Mouse (Mus musculus): ENCODE measurements around the gene Snx29. TPM values are rescaled to one million over a fixed set of nuclear protein-coding genes. Genes with fewer than 3 reads are reported as not detected.

The Snx29 gene
- polyA plus RNA-seq, 1 experiment: 8.4 TPM

GRCm38 (mm10) chr16:11795758-11796460 is 473.2 kb downstream of the Snx29 start:
- Histone ChIP-seq H3K4me1 (ENCODE audit: control insufficient read depth, insufficient read depth, low read length) (no peaks in the 10 kb centered on the region), H3K27me3 (ENCODE audit: control insufficient read depth, insufficient read depth, low read length) (no peaks in the 10 kb centered on the region), H3K27ac (ENCODE audit: insufficient read depth, low read length) (no peak overlapping the region), H3K4me3 (replicated peaks; ENCODE audit: insufficient read depth, low read depth, low read length) (no peak overlapping the region)
- TF ChIP-seq CTCF (IDR thresholded peaks at IDR 0.05; ENCODE audit: borderline replicate concordance, insufficient read depth, low read depth, low read length): no peak
- no peak for TF ChIP-seq POLR2A (IDR thresholded peaks at IDR 0.05; ENCODE audit: borderline replicate concordance, insufficient read depth, low read length)
- WGBS: 75% methylated on average over 7 of the region's 7 CpGs
- DNase-seq: no peak

DNA sequence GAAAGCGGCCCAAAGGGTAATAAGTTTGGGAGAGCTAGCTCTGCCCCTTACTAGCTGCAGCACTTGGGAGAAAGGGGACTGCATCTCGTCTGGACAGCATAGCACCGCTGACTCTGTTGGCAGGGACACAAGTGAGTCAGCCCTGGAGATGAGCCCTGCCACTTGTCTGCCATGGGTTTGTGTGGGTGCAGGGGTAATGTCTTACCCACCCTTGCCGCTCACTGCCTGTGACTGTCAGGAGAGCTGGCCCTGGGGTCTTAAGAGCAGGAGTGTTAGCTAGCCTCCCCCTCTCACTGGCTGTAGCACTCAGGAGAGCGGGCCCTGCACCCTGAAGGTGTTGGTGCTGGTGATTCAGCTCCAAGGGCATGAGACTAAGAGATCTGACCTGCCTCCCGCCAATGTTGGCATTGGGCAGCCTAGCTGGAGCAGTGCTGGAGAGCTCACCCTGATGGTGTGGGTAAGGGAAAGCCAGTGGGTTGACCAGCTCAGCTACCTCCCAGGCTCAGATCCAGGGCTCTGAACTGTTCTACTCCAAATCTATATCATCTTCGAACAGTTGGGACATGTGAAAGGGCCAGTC is 479.3 kb downstream of the Snx29 start:
- H3K4me1 ChIP-seq (ENCODE audit: control insufficient read depth, insufficient read depth, low read length): no peaks in the 10 kb centered on the region; the same call in 1 of the 2 replicates
- TF ChIP-seq POLR2A (IDR thresholded peaks at IDR 0.05; ENCODE audit: borderline replicate concordance, insufficient read depth, low read length): no peak
- TF ChIP-seq CTCF (IDR thresholded peaks at IDR 0.05; ENCODE audit: borderline replicate concordance, insufficient read depth, low read depth, low read length): no peak
- no peaks in the 10 kb centered on the region for H3K27me3 ChIP-seq (ENCODE audit: control insufficient read depth, insufficient read depth, low read length)
- WGBS: 61% methylated on average over 7 of the region's 7 CpGs
- H3K27ac ChIP-seq (ENCODE audit: insufficient read depth, low read length): no peak overlapping the region
- DNase-seq: peak in 1 of 2 experiments; percentile 17
- H3K4me3 ChIP-seq (replicated peaks; ENCODE audit: insufficient read depth, low read depth, low read length): no peak overlapping the region

Other genes starting within 250 kb of the Snx29 start
- 34.5 and 34.8 TPM in 2 replicates for gene Txndc11, start 188.3 kb upstream of the Snx29 start, polyA plus RNA-seq (2012; rRNA removed)
- 70.8 and 73.6 TPM in 2 replicates for gene Zc3h7a, start 146.5 kb upstream of the Snx29 start, polyA plus RNA-seq (2012; rRNA removed)
- gene Rsl1d1, start 119.6 kb upstream of the Snx29 start, polyA plus RNA-seq (2012; rRNA removed): 44.9 and 45.2 TPM in 2 replicates
- 43.6 and 44.0 TPM in 2 replicates for gene Gspt1, start 68.6 kb upstream of the Snx29 start, polyA plus RNA-seq (2012; rRNA removed)
- gene Tnfrsf17, start 9.1 kb upstream of the Snx29 start, polyA plus RNA-seq (2012; rRNA removed): 0.14 and 0.46 TPM in 2 replicates